Mouse (Mus musculus) spleen, adult 12 weeks (tissue): ENCODE results near the gene Lgr5.

ENCODE experiments used
- DNase-seq: peaks from one replicate; pipeline ENCODE4 v3.0.0; 2022; ENCODE audit warnings: low spot score

Gene Lgr5

GRCm38 (mm10) chr10:115421976-115422375, 165.6 kb downstream of the Lgr5 start:
- DNase-seq, result no peak

GRCm38 (mm10) chr10:115414056-115414455, 173.5 kb downstream of the Lgr5 start:
- no peak for DNase-seq

- DNase-seq, result no peak
Observed at GRCm38 (mm10) chr10:115413496-115413895, 174.1 kb downstream of the Lgr5 start.

- peak; percentile 26 for DNase-seq
Observed at GRCm38 (mm10) chr10:115406393-115406792, 181.2 kb downstream of the Lgr5 start.
